Mouse (Mus musculus): Measurements from ENCODE around the gene Ctsw. TPM values are rescaled to one million over a fixed set of nuclear protein-coding genes. Genes with fewer than 3 reads are reported as not detected.

Ctsw gene
- polyA plus RNA-seq, 1 experiment, result 1.2 TPM

GRCm38 (mm10) chr19:5444371-5444908 is 23.9 kb downstream of the Ctsw start:
- no peaks in the 10 kb centered on the region for H3K4me1 ChIP-seq (ENCODE audit: control insufficient read depth, insufficient read depth, low read length)
- H3K27me3 ChIP-seq (ENCODE audit: control insufficient read depth, insufficient read depth, low read length, poor library complexity, severe bottlenecking), result no peaks in the 10 kb centered on the region
- H3K9me3 ChIP-seq (replicated peaks; ENCODE audit: control insufficient read depth, insufficient read depth, low read length, poor library complexity, severe bottlenecking), result 0 out of 2 replicates have a peak, but pooled peaks cover 3% of the 10 kb centered on the region
- H3K36me3 ChIP-seq (ENCODE audit: control insufficient read depth, insufficient read depth, low read length, poor library complexity, severe bottlenecking), result no peaks in the 10 kb centered on the region
- H3K27ac ChIP-seq (ENCODE audit: insufficient read depth, low read length), result no peak overlapping the region
- no peak overlapping the region for H3K9ac ChIP-seq (ENCODE audit: low read depth, poor library complexity, severe bottlenecking)
- TF ChIP-seq CTCF (IDR thresholded peaks at IDR 0.05; ENCODE audit: low read depth, low read length) (no peak), EP300 (IDR thresholded peaks at IDR 0.05; ENCODE audit: insufficient read depth, low read depth, low read length) (no peak), POLR2A (IDR thresholded peaks at IDR 0.05; ENCODE audit: insufficient read depth, low read length) (no peak)
- no peak overlapping the region for H3K4me3 ChIP-seq (ENCODE audit: low read depth, low read length)

- Histone ChIP-seq H3K9ac (ENCODE audit: low read depth, poor library complexity, severe bottlenecking) (0 out of 2 replicates have a peak overlapping the region, but pooled peaks have one; percentile 29), H3K36me3 (ENCODE audit: control insufficient read depth, insufficient read depth, low read length, poor library complexity, severe bottlenecking) (no peaks in the 10 kb centered on the region), H3K27ac (ENCODE audit: insufficient read depth, low read length) (no peak overlapping the region), H3K4me1 (ENCODE audit: control insufficient read depth, insufficient read depth, low read length) (no peaks in the 10 kb centered on the region), H3K9me3 (replicated peaks; ENCODE audit: control insufficient read depth, insufficient read depth, low read length, poor library complexity, severe bottlenecking) (no peaks in the 10 kb centered on the region), H3K27me3 (ENCODE audit: control insufficient read depth, insufficient read depth, low read length, poor library complexity, severe bottlenecking) (no peaks in the 10 kb centered on the region), H3K4me3 (ENCODE audit: low read depth, low read length) (no peak overlapping the region)
- TF ChIP-seq POLR2A (IDR thresholded peaks at IDR 0.05; ENCODE audit: insufficient read depth, low read length) (no peak), EP300 (IDR thresholded peaks at IDR 0.05; ENCODE audit: insufficient read depth, low read depth, low read length) (no peak), CTCF (IDR thresholded peaks at IDR 0.05; ENCODE audit: low read depth, low read length) (no peak)
Measured at GRCm38 (mm10) chr19:5433951-5434350, 34.4 kb downstream of the Ctsw start.

DNA sequence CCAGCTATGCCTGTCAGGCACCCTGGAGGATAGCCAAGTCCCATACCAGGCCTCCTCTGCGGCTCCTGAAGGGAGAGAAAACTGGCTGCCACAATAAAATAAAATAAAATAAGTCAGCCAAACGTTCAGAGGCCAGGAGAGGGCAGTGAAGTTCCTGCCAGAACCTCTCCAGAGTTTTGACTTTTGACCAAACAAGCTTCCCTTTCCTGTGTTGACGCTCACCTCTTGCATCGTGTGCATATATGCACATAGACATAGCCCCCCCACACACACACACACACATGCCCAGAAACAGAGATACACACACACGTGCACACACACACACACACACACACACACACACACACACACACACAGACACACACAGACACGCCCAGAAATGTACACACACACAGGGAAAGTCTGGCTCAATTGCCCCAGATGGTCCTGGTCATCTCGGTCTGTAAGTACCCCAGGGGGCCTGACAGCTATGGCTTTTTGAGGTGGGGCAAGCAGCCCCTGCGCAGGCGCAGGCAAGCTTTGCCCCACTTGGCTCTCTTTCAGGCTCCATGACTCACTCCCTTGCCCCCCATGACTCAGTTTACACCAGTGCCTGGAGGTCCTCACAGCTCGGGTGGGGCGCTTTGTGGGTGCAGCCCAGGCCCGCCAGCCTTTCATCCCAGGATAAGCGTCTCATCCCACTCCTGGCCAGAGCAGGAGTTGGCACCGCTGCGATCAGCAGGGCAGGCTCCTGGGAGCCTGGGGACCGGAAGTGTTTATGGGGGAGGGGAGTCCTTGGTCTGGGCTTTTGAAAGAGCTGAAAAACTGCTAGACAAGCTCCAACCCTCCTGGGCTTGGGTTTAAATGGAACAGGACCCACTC is 35.1 kb downstream of the Ctsw start:
- peak overlapping the region; percentile 29; the same call in 1 of the 2 replicates for H3K9ac ChIP-seq (ENCODE audit: low read depth, poor library complexity, severe bottlenecking)
- no peaks in the 10 kb centered on the region for H3K4me1 ChIP-seq (ENCODE audit: control insufficient read depth, insufficient read depth, low read length)
- no peaks in the 10 kb centered on the region for H3K9me3 ChIP-seq (replicated peaks; ENCODE audit: control insufficient read depth, insufficient read depth, low read length, poor library complexity, severe bottlenecking)
- H3K27me3 ChIP-seq (ENCODE audit: control insufficient read depth, insufficient read depth, low read length, poor library complexity, severe bottlenecking), result no peaks in the 10 kb centered on the region
- peak overlapping the region; percentile 53 for H3K4me3 ChIP-seq (ENCODE audit: low read depth, low read length)
- H3K36me3 ChIP-seq (ENCODE audit: control insufficient read depth, insufficient read depth, low read length, poor library complexity, severe bottlenecking), result no peaks in the 10 kb centered on the region
- no peak for TF ChIP-seq CTCF (IDR thresholded peaks at IDR 0.05; ENCODE audit: low read depth, low read length)
- no peak overlapping the region for H3K27ac ChIP-seq (ENCODE audit: insufficient read depth, low read length)

DNA sequence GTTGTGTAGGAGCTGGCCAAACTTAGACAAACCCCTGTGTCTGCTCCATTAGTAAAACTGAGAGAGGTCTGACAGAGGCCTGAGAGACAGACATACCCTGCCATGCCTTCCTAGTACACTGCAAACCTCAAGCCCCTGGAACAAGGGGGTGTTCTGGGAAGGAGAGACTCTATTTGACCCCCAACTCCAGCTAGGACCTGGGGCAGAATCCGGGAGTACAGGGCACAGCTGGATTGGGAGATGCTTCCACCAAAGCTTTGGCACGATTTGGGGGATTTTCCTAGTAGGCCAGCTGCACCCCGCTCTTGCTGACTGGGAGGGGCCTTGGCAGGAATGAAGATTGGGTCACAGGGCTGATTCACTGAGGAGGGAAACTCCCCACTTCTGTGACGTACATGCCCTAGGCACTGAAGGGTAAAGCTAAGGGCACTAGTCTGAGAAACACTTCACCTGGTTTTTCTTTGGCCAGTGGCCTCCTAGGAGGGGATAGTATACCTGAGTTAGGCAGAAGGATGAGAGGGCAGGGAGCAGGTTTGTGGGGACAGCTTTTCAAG is 36.3 kb downstream of the Ctsw start:
- Histone ChIP-seq H3K9ac (ENCODE audit: low read depth, poor library complexity, severe bottlenecking) (no peak overlapping the region), H3K27ac (ENCODE audit: insufficient read depth, low read length) (no peak overlapping the region), H3K36me3 (ENCODE audit: control insufficient read depth, insufficient read depth, low read length, poor library complexity, severe bottlenecking) (no peaks in the 10 kb centered on the region), H3K4me3 (ENCODE audit: low read depth, low read length) (no peak overlapping the region), H3K4me1 (ENCODE audit: control insufficient read depth, insufficient read depth, low read length) (no peaks in the 10 kb centered on the region), H3K9me3 (replicated peaks; ENCODE audit: control insufficient read depth, insufficient read depth, low read length, poor library complexity, severe bottlenecking) (no peaks in the 10 kb centered on the region), H3K27me3 (ENCODE audit: control insufficient read depth, insufficient read depth, low read length, poor library complexity, severe bottlenecking) (no peaks in the 10 kb centered on the region)
- no peak for TF ChIP-seq CTCF (IDR thresholded peaks at IDR 0.05; ENCODE audit: low read depth, low read length)
- no peak for TF ChIP-seq POLR2A (IDR thresholded peaks at IDR 0.05; ENCODE audit: insufficient read depth, low read length)
- no peak for TF ChIP-seq EP300 (IDR thresholded peaks at IDR 0.05; ENCODE audit: insufficient read depth, low read depth, low read length)

GRCm38 (mm10) chr19:5430408-5430807 is 37.9 kb downstream of the Ctsw start:
- Histone ChIP-seq H3K9ac (ENCODE audit: low read depth, poor library complexity, severe bottlenecking) (no peak overlapping the region), H3K9me3 (replicated peaks; ENCODE audit: control insufficient read depth, insufficient read depth, low read length, poor library complexity, severe bottlenecking) (no peaks in the 10 kb centered on the region), H3K27ac (ENCODE audit: insufficient read depth, low read length) (no peak overlapping the region), H3K27me3 (ENCODE audit: control insufficient read depth, insufficient read depth, low read length, poor library complexity, severe bottlenecking) (no peaks in the 10 kb centered on the region), H3K4me1 (ENCODE audit: control insufficient read depth, insufficient read depth, low read length) (no peaks in the 10 kb centered on the region), H3K36me3 (ENCODE audit: control insufficient read depth, insufficient read depth, low read length, poor library complexity, severe bottlenecking) (no peaks in the 10 kb centered on the region), H3K4me3 (ENCODE audit: low read depth, low read length) (no peak overlapping the region)
- TF ChIP-seq POLR2A (IDR thresholded peaks at IDR 0.05; ENCODE audit: insufficient read depth, low read length), result no peak
- TF ChIP-seq EP300 (IDR thresholded peaks at IDR 0.05; ENCODE audit: insufficient read depth, low read depth, low read length), result no peak
- TF ChIP-seq CTCF (IDR thresholded peaks at IDR 0.05; ENCODE audit: low read depth, low read length), result no peak

GRCm38 (mm10) chr19:5429806-5430205 is 38.5 kb downstream of the Ctsw start:
- H3K27me3 ChIP-seq (ENCODE audit: control insufficient read depth, insufficient read depth, low read length, poor library complexity, severe bottlenecking), result no peaks in the 10 kb centered on the region
- TF ChIP-seq CTCF (IDR thresholded peaks at IDR 0.05; ENCODE audit: low read depth, low read length), result no peak
- TF ChIP-seq EP300 (IDR thresholded peaks at IDR 0.05; ENCODE audit: insufficient read depth, low read depth, low read length), result no peak
- TF ChIP-seq POLR2A (IDR thresholded peaks at IDR 0.05; ENCODE audit: insufficient read depth, low read length), result no peak
- no peaks in the 10 kb centered on the region for H3K9me3 ChIP-seq (replicated peaks; ENCODE audit: control insufficient read depth, insufficient read depth, low read length, poor library complexity, severe bottlenecking)
- H3K36me3 ChIP-seq (ENCODE audit: control insufficient read depth, insufficient read depth, low read length, poor library complexity, severe bottlenecking), result no peaks in the 10 kb centered on the region
- H3K4me1 ChIP-seq (ENCODE audit: control insufficient read depth, insufficient read depth, low read length), result no peaks in the 10 kb centered on the region
- H3K4me3 ChIP-seq (ENCODE audit: low read depth, low read length), result no peak overlapping the region
- H3K9ac ChIP-seq (ENCODE audit: low read depth, poor library complexity, severe bottlenecking), result no peak overlapping the region
- no peak overlapping the region for H3K27ac ChIP-seq (ENCODE audit: insufficient read depth, low read length)

All from ES-Bruce4 (cell line).